Mouse (Mus musculus): ENCODE data around the gene Larp1b. TPM values are rescaled to one million over a fixed set of nuclear protein-coding genes. Genes with fewer than 3 reads are reported as not detected.

The Larp1b gene
- polyA plus RNA-seq, 1 experiment: 13.5 TPM

DNA sequence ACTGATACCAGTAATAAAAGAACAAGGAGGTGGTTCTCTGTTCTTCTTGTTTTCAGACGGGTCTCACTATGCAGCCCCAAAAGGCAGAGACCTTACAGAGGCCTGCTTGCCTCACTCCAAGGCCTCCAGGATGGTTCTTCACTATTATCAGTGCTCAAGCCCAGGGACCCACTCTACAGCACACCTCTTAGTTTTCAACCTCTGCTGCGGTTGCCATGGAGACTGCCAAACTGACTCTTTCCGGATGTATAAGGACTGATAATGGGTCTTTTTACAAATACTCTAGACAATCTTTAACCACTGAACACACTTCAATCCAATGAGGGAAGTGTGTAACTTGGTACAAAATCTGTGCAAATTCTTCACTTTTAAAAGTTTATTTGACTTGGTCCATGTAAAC is 131.1 kb downstream of the Larp1b start:
- WGBS: 22% methylated on average over 3 of the region's 3 CpGs
- DNase-seq (ENCODE audit: low read depth, low spot score): no peak

DNA sequence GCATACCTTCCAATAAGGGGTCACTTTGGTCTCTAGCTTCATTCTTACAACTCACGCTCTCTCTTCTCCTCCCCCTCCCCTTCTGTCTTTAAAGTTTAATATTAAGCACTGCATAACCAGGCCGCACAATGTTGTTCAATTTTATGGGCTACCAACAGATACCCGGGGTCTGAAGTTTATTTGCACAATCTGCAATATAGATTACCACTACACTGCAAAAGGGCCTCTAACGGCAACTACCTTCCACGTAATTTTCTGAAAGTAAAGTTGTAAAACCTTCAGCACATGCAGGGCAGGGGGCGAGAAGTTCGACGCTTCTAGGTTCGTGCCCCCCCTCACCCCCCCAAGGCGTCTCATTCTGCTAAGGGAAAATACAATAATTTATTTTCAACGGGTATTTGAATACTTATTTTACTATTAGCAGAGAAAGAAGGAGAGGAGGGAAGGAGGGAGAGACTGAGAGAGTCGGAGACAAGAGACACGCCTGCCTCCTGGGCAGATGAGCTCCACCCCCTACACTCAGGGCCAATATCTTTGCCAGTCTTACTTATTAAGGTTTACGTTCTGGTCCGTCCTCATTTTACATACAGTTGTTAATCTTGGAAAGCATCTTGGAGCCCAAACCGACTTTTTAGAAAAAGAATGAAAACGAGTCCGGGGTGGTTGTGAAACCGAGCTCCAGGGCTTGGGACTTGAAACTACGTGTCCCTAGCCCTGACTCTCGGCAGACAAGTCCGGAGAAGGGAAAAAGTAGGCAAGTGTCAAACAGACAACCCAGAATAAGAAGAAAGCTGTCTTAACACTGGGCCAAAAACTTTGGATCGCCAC is 132.1 kb downstream of the Larp1b start:
- WGBS: 2% methylated on average over 23 of the region's 23 CpGs
- peak; percentile 44 for DNase-seq (ENCODE audit: low read depth, low spot score)

DNA sequence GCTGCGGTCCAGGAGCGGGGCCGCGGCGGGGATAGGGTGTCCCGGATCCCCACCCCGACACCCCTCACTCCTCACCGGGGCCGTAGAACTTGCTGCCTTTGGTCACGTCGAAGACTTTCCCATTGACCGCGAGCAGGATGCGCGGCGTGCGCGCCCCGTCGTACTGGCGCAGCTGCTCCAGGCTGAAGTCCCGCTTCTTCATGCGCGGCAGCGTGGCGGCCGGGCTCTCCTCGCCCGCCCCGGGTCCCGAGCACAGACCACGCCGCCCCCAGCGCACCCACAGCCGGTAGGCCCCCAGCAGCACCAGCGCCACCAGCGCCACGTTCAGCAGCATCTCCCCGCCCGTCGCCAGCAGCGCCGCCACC is 132.9 kb downstream of the Larp1b start:
- 2% methylated on average over 43 of the region's 43 CpGs for WGBS
- DNase-seq (ENCODE audit: low read depth, low spot score): no peak

DNA sequence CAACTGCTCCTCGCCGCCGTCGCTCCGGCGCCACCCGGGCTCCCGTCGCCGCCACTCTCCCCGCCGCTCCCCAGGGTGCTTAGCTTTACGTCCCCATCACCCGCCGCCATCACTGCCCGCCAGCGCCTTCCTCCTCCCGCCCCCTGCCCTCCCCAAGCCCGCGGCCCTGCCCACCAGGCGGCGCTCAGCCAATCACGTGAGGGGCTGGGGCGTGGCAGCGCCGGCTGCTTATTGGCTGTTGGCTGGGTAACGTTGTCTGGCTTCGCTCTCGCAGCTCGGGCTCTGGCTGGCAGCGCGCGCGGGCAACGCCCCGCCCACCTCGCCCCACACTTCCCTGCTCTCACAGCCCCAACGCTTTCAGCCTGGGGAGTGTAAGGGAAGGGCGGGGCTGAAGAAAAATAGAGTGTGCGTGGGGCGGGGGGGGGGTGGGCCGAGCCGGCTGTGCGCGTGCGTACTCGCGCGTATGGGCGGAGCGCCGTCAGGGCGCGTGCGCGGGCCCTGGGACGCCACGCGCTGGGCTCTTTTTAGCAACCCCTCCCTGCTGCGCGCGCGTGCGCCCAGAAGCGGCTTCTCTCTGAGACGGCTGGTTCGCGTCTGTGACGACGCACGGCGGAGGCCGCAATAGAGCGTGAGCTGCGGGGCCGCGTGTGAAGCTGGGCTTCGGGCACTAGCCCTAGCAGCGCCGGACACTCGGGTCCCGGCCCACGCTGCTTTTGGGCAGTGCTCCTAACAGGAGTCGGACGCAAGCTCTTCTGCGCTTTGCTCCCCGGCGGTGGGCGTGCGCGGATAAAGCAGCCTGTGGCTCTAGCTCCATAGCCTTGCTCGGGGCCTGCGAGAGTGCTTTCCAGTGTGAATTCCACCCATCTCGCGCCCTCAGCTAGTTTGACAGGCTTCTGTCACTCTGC is 133.5 kb downstream of the Larp1b start, which contains the start of gene Pgrmc2:
TSS of gene Pgrmc2 (minus strand) at position 162 of the 905 bp plus-strand sequence.
- peak; percentile 84 for DNase-seq (ENCODE audit: low read depth, low spot score)
- WGBS: under 1% methylated on average over 90 of the region's 95 CpGs

DNA sequence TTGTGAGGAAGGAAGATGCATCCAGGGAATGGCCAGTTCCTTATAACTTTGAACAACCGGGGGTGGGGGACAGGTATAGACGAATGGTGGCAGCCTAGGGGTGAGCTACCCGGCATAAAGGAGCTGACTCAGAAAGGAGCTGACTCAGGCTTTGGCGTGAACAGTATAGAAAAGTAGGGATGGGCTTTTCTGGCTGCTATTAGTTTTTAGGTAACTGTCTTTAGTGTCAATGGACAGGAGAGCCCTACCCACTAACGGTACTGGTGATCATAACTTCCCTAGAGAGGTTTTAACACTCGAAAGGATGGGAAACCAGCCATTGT is 134.1 kb downstream of the Larp1b start:
- no peak for DNase-seq (ENCODE audit: low read depth, low spot score)
- WGBS: under 1% methylated on average over 6 of the region's 6 CpGs

DNA sequence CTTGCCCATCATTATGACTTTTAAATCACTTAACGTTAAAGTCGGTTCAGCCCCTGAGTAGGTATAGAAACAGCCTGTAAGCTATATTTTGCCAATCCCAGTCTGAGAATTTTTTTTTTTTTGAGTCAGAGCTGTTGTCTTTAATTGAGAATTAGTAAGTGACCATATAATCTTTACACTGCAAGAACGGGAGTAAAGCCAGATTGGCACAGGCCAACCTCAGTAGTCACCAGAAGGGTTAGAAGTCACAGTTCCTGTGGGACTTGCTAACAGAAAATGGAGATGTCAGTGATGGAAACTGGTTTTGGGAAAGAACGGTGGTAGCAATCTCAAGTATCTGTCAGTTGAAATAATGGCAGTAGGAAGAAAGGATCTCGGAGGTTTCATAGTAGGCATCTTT is 134.8 kb downstream of the Larp1b start:
- 84% methylated on average over 5 of the region's 5 CpGs for WGBS
- DNase-seq (ENCODE audit: low read depth, low spot score): no peak

DNA sequence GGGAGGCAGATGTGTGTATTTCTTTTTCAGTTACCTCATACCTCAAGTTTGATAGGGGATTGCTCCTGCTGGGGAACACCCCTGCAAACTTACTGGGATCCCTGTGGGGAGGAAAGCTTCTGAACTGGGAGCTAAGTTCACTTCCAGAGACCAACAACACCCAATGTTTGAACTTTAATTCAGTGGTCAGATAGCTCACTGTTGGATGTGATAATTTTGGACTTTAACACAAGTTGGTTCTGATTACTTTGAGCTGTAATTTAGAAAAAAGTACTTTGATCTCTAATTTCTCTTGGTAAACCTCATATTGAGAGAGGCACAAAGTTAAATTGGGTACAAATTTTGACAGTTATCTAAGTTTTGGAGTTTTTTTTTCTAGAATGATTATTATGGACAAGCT is 137.4 kb downstream of the Larp1b start:
- no peak for DNase-seq (ENCODE audit: low read depth, low spot score)

Other genes starting within 250 kb of the Larp1b start
- not detected in 2 replicates for gene Slc25a31, start 241.0 kb upstream of the Larp1b start, polyA plus RNA-seq (2012; rRNA removed)
- 3.6 and 6.0 TPM in 2 replicates for gene Hspa4l, start 205.3 kb upstream of the Larp1b start, polyA plus RNA-seq (2012; rRNA removed)
- 4.4 and 6.4 TPM in 2 replicates for gene Plk4, start 149.8 kb upstream of the Larp1b start, polyA plus RNA-seq (2012; rRNA removed)
- 3.1 and 4.7 TPM in 2 replicates for gene Mfsd8, start 102.9 kb upstream of the Larp1b start, polyA plus RNA-seq (2012; rRNA removed)
- gene Abhd18, start 102.9 kb upstream of the Larp1b start, polyA plus RNA-seq (2012; rRNA removed): 2.9 and 6.7 TPM in 2 replicates
- not detected in 2 replicates for gene 1700034I23Rik, start 47.3 kb upstream of the Larp1b start, polyA plus RNA-seq (2012; rRNA removed)
- 7.6 and 9.5 TPM in 2 replicates for gene Pgrmc2, start 133.2 kb downstream of the Larp1b start, polyA plus RNA-seq (2012; rRNA removed)